Mouse (Mus musculus) liver, embryonic 12.5 days (tissue): Measurements from ENCODE around the gene Ankrd17. TPM values are rescaled to one million over a fixed set of nuclear protein-coding genes. Genes with fewer than 3 reads are reported as not detected.

Source experiments
- ATAC-seq: fragments of 200-750 bp; cut with Nextera tagmentation; 2 replicates; pipeline ENCODE4 v1.8.0; 2017; ENCODE audit warnings: moderate number of reproducible peaks, mild to moderate bottlenecking, moderate library complexity
- H3K27ac ChIP-seq: fragments of 300-500 bp; sonication (generic); 2 replicates; pipeline ENCODE4 v1.5.1; 2016; ENCODE audit warnings: mild to moderate bottlenecking
- H3K27me3 ChIP-seq: fragments of 300-500 bp; sonication (generic); replicated peaks from 2 replicates; pipeline ENCODE4 v1.6.1; 2016; ENCODE audit warnings: mild to moderate bottlenecking, moderate library complexity
- H3K36me3 ChIP-seq: fragments of 300-500 bp; sonication (generic); 2 replicates; pipeline ENCODE4 v1.6.1; 2016; ENCODE audit warnings: mild to moderate bottlenecking, moderate library complexity
- H3K4me1 ChIP-seq: fragments of 300-500 bp; sonication (generic); 2 replicates; pipeline ENCODE4 v1.6.1; 2016
- H3K4me2 ChIP-seq: fragments of 300-500 bp; sonication (generic); 2 replicates; pipeline ENCODE4 v1.6.1; 2016; ENCODE audit warnings: mild to moderate bottlenecking, moderate library complexity
- H3K4me3 ChIP-seq: fragments of 300-500 bp; sonication (generic); 2 replicates; pipeline ENCODE4 v1.5.1; 2016; ENCODE audit warnings: mild to moderate bottlenecking, moderate library complexity
- H3K9ac ChIP-seq: fragments of 300-500 bp; sonication (generic); 2 replicates; pipeline ENCODE4 v1.6.1; 2016; ENCODE audit warnings: mild to moderate bottlenecking, moderate library complexity
- H3K9me3 ChIP-seq: fragments of 300-500 bp; sonication (generic); replicated peaks from 2 replicates; pipeline ENCODE4 v1.6.1; 2016; ENCODE audit warnings: mild to moderate bottlenecking, moderate library complexity
- WGBS: fragments of 180-500 bp; shearing (Covaris S2); methylation state at CpG from one replicate; pipeline ENCODE4 v1.1.7; 2016; ENCODE audit not compliant: insufficient replicate concordance; 5-methylcytosine and 5-hydroxymethylcytosine counted together
- polyA plus RNA-seq: library from polyadenylated mRNA; unstranded; fragments of >200 nt; fragmentation: Nextera tagmentation; extraction: Ambion mirVana; gene quantifications from 2 replicates; pipeline ENCODE4 v1.2.1, GENCODE M21; 2016

Ankrd17 gene
- polyA plus RNA-seq, 1 experiment from 2014 or later = 16.3 TPM

DNA sequence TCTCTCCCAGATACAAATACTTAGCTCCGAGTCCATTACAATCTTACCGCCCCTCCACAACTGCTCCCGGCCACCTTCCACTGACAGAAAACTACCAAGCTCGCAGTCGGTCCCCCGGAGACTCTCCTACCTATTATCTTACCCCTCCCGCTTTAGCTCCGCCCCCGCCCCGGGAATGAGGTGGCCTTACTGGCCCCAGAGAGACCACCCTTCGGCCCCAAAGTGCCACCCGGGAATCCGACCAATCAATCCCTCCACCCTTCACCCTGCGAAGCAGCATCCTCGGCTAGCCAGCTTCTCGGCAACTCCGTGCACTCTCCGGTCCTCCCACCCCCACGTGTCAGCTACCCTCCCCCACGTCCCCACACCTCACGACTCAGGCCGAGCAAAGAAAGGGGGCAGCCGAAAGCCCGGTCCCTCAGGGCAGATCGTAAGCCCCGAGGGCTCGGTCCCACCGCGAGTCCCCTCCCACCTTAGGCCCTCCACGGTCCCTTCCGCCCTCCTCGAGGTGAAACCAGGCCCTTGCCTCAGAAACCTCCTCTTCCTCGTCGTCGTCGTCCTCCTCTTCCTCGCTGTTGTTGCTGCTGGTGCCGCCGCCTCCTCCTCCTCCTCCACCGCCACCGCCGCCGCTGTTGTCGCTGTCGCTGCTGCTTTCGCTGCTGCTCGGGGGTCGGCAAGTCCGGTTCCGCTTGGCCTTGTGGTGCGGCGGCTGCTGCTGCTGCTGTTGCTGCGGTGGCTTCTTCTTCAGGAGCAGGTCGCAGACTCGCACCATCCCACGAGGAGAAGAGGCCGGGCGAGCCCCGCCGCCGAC is 1.0 kb downstream of the Ankrd17 start:
- Histone ChIP-seq H3K4me1 (peaks cover 38% of the 10 kb centered on the region), H3K4me2 (peak overlapping the region; percentile 83), H3K27ac (peak overlapping the region; percentile 98), H3K9ac (peak overlapping the region; percentile 98), H3K27me3 (no peaks in the 10 kb centered on the region), H3K9me3 (no peaks in the 10 kb centered on the region), H3K36me3 (peaks cover 22% of the 10 kb centered on the region), H3K4me3 (peak overlapping the region; percentile 99)
- WGBS = under 1% methylated on average over 56 of the region's 61 CpGs
- peak; percentile 60 for ATAC-seq

DNA sequence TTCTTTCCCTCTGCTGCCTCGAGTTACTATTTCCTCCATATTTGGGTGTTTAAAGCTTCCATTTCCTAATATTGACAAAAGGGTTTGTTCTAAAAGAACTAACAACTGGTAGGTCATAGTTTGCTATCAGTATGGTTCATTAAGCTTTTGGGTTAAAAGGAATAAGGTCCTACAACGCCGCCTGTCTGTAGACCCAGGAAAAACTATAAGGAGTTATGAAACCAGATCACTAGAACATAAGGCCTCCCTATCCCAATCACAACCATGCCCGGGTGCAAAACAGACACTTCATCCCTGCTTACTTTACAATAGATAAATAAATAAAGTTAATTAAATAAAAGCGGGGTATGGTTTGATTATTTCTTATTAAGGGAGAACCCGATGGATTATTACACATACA is 1.9 kb downstream of the Ankrd17 start:
- ATAC-seq = no peak
- peaks cover 38% of the 10 kb centered on the region for H3K4me1 ChIP-seq
- H3K9ac ChIP-seq = peak overlapping the region; percentile 98
- peaks cover 30% of the 10 kb centered on the region for H3K36me3 ChIP-seq
- no peaks in the 10 kb centered on the region for H3K9me3 ChIP-seq
- peak overlapping the region; percentile 99 for H3K4me3 ChIP-seq
- 1% methylated on average over 6 of the region's 6 CpGs for WGBS
- H3K27me3 ChIP-seq = no peaks in the 10 kb centered on the region
- H3K27ac ChIP-seq = peak overlapping the region; percentile 98
- H3K4me2 ChIP-seq = peak overlapping the region; percentile 83

DNA sequence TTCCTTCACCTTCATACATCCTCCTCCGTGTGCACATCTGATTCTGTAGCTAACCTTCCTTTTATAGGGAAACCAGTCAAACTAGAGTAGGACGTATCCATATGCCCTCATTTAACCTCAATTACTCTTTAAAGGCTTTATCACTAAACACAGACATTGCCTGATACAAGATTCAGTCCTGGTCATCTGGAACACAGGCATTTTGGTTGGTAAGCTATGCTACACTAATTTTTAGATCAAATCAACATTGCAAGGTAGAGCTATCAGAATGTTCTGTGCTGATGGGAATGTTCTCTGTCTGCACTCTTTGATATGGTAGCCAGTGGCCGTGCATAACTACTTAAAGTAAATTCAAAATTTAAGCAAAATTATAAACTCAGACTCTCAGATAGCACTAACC is 10.6 kb downstream of the Ankrd17 start:
- Histone ChIP-seq H3K27me3 (no peaks in the 10 kb centered on the region), H3K9me3 (no peaks in the 10 kb centered on the region), H3K9ac (no peak overlapping the region), H3K27ac (no peak overlapping the region), H3K4me1 (peaks cover 61% of the 10 kb centered on the region), H3K4me3 (no peak overlapping the region), H3K4me2 (no peak overlapping the region), H3K36me3 (peaks cover 52% of the 10 kb centered on the region)
- ATAC-seq = peak; percentile 62
- 50% methylated on average over 3 of the region's 3 CpGs for WGBS

DNA sequence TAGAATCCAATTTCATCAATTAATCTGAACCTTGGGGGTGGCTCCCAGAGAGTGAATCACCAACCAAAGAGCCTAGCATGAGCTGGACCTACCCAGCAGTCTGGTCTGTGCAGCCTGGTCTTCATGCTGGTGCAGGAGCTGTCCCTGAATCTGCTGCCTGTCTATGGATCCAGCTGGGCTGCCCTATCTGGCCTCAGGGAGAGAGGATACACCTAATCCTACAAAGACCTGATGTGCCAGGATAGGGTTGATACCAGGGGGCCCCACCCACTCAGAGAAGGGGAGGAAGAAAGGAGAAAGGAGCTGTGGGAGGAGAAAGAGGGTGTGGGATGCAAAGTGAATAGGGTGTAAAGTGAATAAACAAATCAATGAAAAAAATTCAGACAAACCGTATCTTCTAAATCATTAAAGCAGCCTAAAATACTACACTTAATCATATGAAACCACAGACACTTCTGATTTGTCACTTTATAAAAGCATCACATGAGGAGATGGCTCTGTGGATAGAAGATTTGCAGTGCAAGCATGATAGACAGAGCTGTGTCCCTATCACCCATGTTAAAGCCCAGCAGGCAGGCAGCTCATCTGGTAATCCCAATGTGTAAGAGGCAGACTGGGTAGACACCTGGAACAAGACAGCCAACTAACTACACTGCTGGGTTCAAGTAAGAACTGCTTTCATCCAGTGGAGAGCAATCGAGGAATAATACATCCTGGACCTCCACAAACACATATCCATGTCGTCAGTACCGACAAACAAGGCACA is 12.6 kb downstream of the Ankrd17 start:
- peaks cover 60% of the 10 kb centered on the region for H3K4me1 ChIP-seq
- 80% methylated on average over 4 of the region's 4 CpGs for WGBS
- no peaks in the 10 kb centered on the region for H3K27me3 ChIP-seq
- H3K9me3 ChIP-seq = no peaks in the 10 kb centered on the region
- H3K4me3 ChIP-seq = no peak overlapping the region
- ATAC-seq = peak; percentile 81
- peaks cover 36% of the 10 kb centered on the region for H3K36me3 ChIP-seq
- H3K27ac ChIP-seq = no peak overlapping the region
- H3K4me2 ChIP-seq = 0 out of 2 replicates have a peak overlapping the region, but pooled peaks have one; percentile 14
- H3K9ac ChIP-seq = no peak overlapping the region

DNA sequence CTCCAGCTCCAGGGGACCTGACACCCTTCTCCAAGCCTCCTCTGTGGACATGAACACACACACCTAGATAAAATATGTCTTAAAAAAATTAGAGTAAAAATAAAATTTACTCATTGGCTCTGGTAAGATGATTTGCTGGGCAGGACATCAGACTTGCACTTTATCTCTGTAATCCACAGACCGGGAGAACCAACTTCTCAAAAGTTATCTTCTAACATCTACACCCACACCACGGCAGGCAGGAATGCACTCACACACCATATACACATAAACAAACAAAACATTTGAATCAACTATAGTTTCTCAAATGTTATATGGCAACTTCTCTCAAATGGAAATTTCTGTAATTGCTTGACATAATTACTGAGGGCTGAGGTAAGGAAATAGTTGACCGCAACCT is 19.5 kb downstream of the Ankrd17 start:
- no peak overlapping the region for H3K4me3 ChIP-seq
- no peaks in the 10 kb centered on the region for H3K27me3 ChIP-seq
- H3K4me1 ChIP-seq = peaks cover 19% of the 10 kb centered on the region
- H3K9ac ChIP-seq = no peak overlapping the region
- H3K36me3 ChIP-seq = peaks cover 16% of the 10 kb centered on the region
- WGBS = 49% methylated on average over 3 of the region's 3 CpGs
- no peak for ATAC-seq
- no peak overlapping the region for H3K27ac ChIP-seq
- no peak overlapping the region for H3K4me2 ChIP-seq
- H3K9me3 ChIP-seq = no peaks in the 10 kb centered on the region

DNA sequence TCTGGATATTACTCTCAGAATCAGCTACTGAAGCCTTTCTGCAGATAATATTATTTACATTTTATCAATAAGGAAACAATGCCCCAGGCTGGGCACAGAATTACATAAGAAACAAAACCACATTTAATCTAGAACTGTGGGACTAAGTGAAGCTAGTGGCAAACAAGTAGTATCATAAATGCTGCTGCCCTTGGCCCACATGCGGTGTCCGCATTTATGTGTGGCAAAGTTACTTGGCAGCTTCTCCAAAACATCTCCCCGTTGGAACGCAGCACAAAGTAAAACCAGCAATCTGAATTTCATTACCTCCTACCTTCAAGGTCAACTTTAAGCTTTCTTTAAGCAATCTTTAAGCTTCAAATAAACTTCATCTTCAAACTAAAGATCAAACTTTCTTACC is 25.5 kb downstream of the Ankrd17 start:
- H3K27ac ChIP-seq = no peak overlapping the region
- no peaks in the 10 kb centered on the region for H3K9me3 ChIP-seq
- peaks cover 3% of the 10 kb centered on the region; the same call in 1 of the 2 replicates for H3K36me3 ChIP-seq
- WGBS = 75% methylated on average over 4 of the region's 4 CpGs
- no peak for ATAC-seq
- peaks cover 28% of the 10 kb centered on the region for H3K4me1 ChIP-seq
- no peak overlapping the region for H3K4me2 ChIP-seq
- no peak overlapping the region for H3K9ac ChIP-seq
- no peaks in the 10 kb centered on the region for H3K27me3 ChIP-seq
- H3K4me3 ChIP-seq = no peak overlapping the region

DNA sequence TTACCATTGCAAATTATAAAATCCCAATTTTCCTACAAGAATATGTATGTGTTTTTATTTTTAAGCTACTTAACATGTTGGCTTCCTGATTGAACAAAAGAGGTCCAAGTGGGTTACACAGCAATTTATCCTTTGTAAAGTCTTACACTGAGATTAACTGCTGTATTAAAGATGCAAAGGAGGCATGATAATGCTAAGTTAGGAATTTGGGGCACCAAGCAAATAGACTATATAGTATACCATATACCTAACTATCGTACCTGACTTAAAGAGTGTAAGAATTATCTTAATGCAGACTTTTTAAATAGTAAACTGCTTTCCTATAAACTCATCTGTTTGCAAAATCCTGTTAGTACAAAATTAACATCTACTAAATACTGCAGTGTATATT is 26.4 kb downstream of the Ankrd17 start:
- peak overlapping the region; percentile 27; the same call in 1 of the 2 replicates for H3K9ac ChIP-seq
- H3K4me3 ChIP-seq = no peak overlapping the region
- H3K4me1 ChIP-seq = peaks cover 28% of the 10 kb centered on the region
- H3K36me3 ChIP-seq = no peaks in the 10 kb centered on the region
- no peak overlapping the region for H3K27ac ChIP-seq
- H3K4me2 ChIP-seq = peak overlapping the region; percentile 45
- no peaks in the 10 kb centered on the region for H3K27me3 ChIP-seq
- ATAC-seq = no peak
- 78% methylated on average over 1 of the region's 1 CpGs for WGBS
- H3K9me3 ChIP-seq = no peaks in the 10 kb centered on the region

DNA sequence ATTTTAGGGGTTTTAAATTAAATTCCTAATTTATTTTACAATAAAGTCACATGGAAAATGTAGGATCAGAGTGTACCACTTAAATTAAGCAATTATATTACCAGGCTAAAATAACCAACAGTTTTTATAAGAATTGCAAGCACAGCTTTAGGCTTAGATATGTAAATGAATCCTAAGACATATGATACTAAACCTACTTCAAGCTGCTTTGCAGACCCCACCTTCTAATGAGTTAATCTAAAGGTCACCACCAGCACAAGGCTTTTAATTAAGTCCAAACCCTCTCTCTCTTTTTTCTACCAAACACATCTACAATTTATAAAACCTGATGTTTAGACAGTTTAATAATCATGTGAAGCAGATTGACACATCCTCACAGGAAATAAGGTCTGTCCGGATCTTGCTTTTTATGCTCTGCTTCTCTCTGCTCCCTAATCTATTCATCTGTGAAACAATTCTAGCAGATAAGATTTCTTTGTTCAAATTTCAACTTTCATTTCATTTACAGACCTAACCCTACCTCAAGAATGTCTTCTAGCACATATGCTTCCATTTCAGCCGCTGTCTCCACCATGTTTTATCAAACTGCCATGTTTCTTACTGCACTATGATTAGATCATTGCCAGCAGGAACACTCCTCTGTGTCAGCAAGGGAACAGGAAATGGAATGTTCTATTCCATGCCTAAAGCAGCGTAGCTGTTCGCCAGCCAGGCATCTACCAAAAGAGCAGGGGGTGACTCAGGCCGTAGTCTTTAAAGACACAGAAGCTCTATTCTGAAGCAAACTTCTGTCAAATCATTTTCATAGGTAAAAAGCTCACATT is 27.0 kb downstream of the Ankrd17 start:
- WGBS = 20% methylated on average over 5 of the region's 5 CpGs
- Histone ChIP-seq H3K27ac (0 out of 2 replicates have a peak overlapping the region, but pooled peaks have one; percentile 48), H3K4me3 (peak overlapping the region; percentile 20), H3K36me3 (no peaks in the 10 kb centered on the region), H3K9ac (peak overlapping the region; percentile 27; the same call in 1 of the 2 replicates), H3K4me2 (peak overlapping the region; percentile 45), H3K27me3 (no peaks in the 10 kb centered on the region), H3K4me1 (peaks cover 31% of the 10 kb centered on the region), H3K9me3 (no peaks in the 10 kb centered on the region)
- peak; percentile 70 for ATAC-seq

DNA sequence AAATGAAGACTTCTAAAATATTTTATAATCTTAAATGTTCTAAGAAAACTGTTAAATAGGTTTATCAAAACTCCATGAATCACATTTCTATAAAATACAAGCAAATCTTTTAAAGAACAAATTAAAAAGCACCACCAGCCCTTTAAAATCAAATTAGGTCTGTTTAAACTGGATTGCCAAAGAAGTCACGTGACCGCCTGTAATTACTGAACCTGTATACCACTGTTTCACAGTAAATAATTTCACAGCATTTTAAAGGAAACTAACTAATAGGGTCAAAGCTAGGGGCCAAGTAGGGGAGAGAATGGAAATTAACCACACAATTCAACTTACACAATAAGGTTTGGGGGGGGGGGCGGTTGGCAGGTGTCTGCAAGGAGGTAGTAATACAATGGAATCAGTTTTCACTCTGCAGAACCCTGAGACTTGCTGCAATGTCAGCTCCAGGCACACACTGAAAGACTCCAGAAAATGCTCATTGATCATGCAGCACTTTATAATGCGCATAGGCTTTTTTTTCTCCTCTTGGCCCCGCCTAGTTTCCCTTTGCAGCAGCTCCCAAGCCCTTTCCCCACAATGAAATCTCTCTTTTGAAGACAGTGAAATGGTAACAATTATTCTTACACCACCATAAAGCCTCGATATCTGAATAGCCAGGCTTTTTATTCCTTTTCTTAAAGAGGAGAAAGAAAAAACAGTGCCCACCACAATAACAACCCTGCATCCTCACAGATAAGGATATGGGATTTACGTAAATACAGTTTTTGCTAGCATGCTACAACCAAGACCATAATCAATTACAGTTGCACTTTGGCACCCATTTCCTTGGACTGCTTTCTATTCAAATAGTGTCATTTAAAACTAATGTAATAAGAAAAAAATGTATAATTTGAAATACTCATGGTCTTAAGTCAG is 27.9 kb downstream of the Ankrd17 start:
- Histone ChIP-seq H3K4me3 (no peak overlapping the region), H3K9me3 (no peaks in the 10 kb centered on the region), H3K27ac (0 out of 2 replicates have a peak overlapping the region, but pooled peaks have one; percentile 20), H3K9ac (no peak overlapping the region), H3K27me3 (no peaks in the 10 kb centered on the region), H3K36me3 (no peaks in the 10 kb centered on the region), H3K4me2 (peak overlapping the region; percentile 37), H3K4me1 (peaks cover 33% of the 10 kb centered on the region)
- WGBS = 62% methylated on average over 7 of the region's 7 CpGs
- ATAC-seq = no peak

DNA sequence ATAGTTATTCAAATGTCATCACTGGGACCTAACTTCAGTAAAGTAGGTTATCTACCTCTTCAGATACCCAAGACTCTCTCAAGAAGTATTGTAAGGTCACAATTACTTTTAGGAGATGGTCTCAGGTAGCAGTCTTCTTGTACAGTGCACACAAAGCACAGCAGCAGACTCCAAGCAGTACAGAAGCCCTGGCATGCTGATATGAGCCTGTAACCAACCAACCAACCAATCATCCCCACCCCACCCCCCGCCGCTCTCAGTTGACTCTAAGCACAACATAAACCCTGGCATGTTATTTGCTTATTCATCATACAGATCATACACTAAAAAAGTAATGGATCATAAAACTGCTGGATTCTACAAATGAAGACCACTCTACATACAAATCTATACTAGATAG is 33.9 kb downstream of the Ankrd17 start:
- H3K4me1 ChIP-seq = peaks cover 32% of the 10 kb centered on the region
- 78% methylated on average over 2 of the region's 2 CpGs for WGBS
- no peak overlapping the region for H3K4me2 ChIP-seq
- no peak overlapping the region for H3K27ac ChIP-seq
- no peaks in the 10 kb centered on the region for H3K27me3 ChIP-seq
- no peak overlapping the region for H3K9ac ChIP-seq
- H3K36me3 ChIP-seq = no peaks in the 10 kb centered on the region
- ATAC-seq = peak; percentile 42; the same call in 1 of the 2 replicates
- H3K9me3 ChIP-seq = no peaks in the 10 kb centered on the region
- H3K4me3 ChIP-seq = no peak overlapping the region

DNA sequence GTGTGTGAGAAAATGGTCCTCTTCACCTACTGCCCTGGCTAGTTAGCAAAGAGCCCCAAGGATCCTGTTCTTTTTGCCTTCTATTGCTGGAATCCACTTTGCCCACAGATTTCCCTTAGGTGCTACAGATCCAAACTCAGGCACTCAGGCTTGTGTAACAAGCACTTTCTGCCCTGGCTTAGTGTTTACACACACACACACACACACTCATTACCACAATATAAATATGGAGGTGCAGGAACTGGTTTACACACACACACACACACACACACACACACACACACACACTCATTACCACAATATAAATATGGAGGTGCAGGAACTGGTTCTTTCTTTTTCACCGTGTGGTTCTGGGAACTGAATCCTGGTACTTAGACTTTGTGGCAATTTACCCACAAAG is 35.3 kb downstream of the Ankrd17 start:
- H3K4me3 ChIP-seq = no peak overlapping the region
- H3K4me1 ChIP-seq = peaks cover 32% of the 10 kb centered on the region
- 76% methylated on average over 1 of the region's 1 CpGs for WGBS
- no peak overlapping the region for H3K27ac ChIP-seq
- ATAC-seq = no peak
- no peaks in the 10 kb centered on the region for H3K36me3 ChIP-seq
- H3K27me3 ChIP-seq = no peaks in the 10 kb centered on the region
- H3K9ac ChIP-seq = no peak overlapping the region
- no peak overlapping the region for H3K4me2 ChIP-seq
- H3K9me3 ChIP-seq = no peaks in the 10 kb centered on the region
